Mouse (Mus musculus) erythroblast, embryonic 14.5 days (primary cell): ENCODE data around the gene Ambp.

Experiments used
- GATA1 ChIP-seq: IDR thresholded peaks from 2 replicates; pipeline ENCODE4 v1.6.1; 2012; ENCODE audit warnings: low read length, inconsistent platforms, mixed read lengths
- TAL1 ChIP-seq: IDR thresholded peaks from 3 replicates; pipeline ENCODE4 v1.6.1; 2012; ENCODE audit warnings: low read length, inconsistent platforms, mixed read lengths

- TF ChIP-seq GATA1 (no peak), TAL1 (no peak)
Observed at GRCm38 (mm10) chr4:63199366-63199765, 44.8 kb upstream of the Ambp start.
